Mouse (Mus musculus): ENCODE data around the gene Chd6. TPM values are rescaled to one million over a fixed set of nuclear protein-coding genes. Genes with fewer than 3 reads are reported as not detected.
A peak's percentile ranks its signal among the peaks of the same experiment; 100 is the strongest.

Chd6 gene
- polyA plus RNA-seq, 1 experiment from 2014 or later = 45.2 TPM

DNA sequence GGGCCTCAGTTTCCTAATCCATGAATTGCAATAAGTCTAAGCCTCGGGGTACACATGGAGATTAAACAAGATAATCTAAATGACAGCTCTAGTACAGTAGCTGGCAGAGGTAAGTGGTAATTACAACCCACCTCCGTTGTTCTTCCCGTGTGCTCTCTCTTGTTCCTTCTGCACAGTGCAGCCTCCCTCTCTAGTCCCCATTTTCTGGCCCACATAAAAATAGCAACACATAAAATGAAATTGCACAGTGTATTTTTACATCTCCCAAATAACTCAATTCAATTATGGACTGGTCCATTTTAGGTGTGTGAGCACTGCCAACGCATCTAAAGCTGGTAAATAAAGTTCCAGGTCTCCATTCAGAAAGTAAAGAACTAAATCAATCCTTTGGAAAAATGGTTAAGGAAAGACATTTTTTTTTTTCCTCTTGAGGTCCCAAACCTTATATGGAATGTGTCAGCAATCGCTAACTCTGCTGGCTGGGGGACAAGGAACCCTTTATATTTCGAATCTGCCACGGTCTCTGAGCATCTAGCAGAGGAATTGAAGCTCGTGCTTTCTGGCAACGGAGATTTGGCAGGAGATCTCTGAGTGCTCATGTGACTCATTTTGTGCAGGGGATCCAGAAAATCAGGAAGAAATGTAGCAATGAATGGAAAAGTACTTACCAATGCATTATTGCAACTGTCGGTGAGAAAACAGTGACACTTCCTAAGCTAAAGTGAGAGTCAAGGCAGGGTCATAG, 19.7 kb upstream of the Chd6 start:
- ATAC-seq (replicated peaks; ENCODE audit: low FRiP score) = no peak
- no peak overlapping the region for H3K27ac ChIP-seq (ENCODE audit: low read depth, low read length)
- DNase-seq (ENCODE audit: low spot score) = no peak
- no peaks in the 10 kb centered on the region for H3K4me1 ChIP-seq (replicated peaks; ENCODE audit: control insufficient read depth, insufficient read depth, low read length)
- WGBS = 75% methylated on average over 10 of the region's 10 CpGs
- no peak overlapping the region for H3K9ac ChIP-seq (ENCODE audit: low read length)
- H3K4me2 ChIP-seq (ENCODE audit: low read depth, low read length, severe bottlenecking) = no peak overlapping the region
- H3K36me3 ChIP-seq (ENCODE audit: control insufficient read depth, insufficient read depth, low read length) = no peaks in the 10 kb centered on the region
- no peak overlapping the region for H3K4me3 ChIP-seq (ENCODE audit: low read depth, low read length)
- H3K9me3 ChIP-seq (ENCODE audit: control insufficient read depth, low read length) = no peaks in the 10 kb centered on the region
- no peaks in the 10 kb centered on the region for H3K27me3 ChIP-seq (ENCODE audit: control insufficient read depth, insufficient read depth, low read length)

DNA sequence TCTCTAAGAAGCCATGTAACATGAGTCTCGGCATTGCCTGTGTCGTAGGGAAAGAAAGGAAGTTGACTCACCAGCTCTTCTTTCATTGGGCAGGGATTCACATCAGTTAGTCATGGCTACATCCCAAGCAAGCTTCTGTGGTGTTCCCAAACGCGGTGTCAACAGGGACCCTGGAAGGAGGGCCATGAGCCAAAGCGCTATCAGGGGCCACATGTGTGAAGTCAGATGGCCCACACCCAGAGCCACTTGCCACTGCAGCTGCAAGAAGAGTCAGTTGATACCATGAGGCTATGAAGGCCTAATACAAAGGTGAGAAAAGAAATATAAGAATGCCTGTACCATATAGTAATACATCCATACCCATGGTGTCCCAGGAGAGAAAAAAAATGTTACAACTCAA, 3.1 kb upstream of the Chd6 start:
- ATAC-seq (replicated peaks; ENCODE audit: low FRiP score) (no peak), DNase-seq (ENCODE audit: low spot score) (no peak)
- Histone ChIP-seq H3K4me1 (replicated peaks; ENCODE audit: control insufficient read depth, insufficient read depth, low read length) (peaks cover 5% of the 10 kb centered on the region; the same call in 1 of the 2 replicates), H3K27me3 (ENCODE audit: control insufficient read depth, insufficient read depth, low read length) (no peaks in the 10 kb centered on the region), H3K36me3 (ENCODE audit: control insufficient read depth, insufficient read depth, low read length) (no peaks in the 10 kb centered on the region), H3K27ac (ENCODE audit: low read depth, low read length) (no peak overlapping the region), H3K4me2 (ENCODE audit: low read depth, low read length, severe bottlenecking) (no peak overlapping the region), H3K9ac (ENCODE audit: low read length) (no peak overlapping the region), H3K9me3 (ENCODE audit: control insufficient read depth, low read length) (no peaks in the 10 kb centered on the region), H3K4me3 (ENCODE audit: low read depth, low read length) (no peak overlapping the region)
- WGBS = 89% methylated on average over 5 of the region's 5 CpGs

- Histone ChIP-seq H3K9me3 (ENCODE audit: control insufficient read depth, low read length) (no peaks in the 10 kb centered on the region), H3K36me3 (ENCODE audit: control insufficient read depth, insufficient read depth, low read length) (no peaks in the 10 kb centered on the region), H3K4me1 (replicated peaks; ENCODE audit: control insufficient read depth, insufficient read depth, low read length) (peaks cover 5% of the 10 kb centered on the region; the same call in 1 of the 2 replicates), H3K4me3 (ENCODE audit: low read depth, low read length) (peak overlapping the region; percentile 99), H3K4me2 (ENCODE audit: low read depth, low read length, severe bottlenecking) (peak overlapping the region; percentile 79), H3K27ac (ENCODE audit: low read depth, low read length) (no peak overlapping the region), H3K27me3 (ENCODE audit: control insufficient read depth, insufficient read depth, low read length) (no peaks in the 10 kb centered on the region), H3K9ac (ENCODE audit: low read length) (peak overlapping the region; percentile 64)
- WGBS = under 1% methylated on average over 26 of the region's 26 CpGs
- DNase-seq (ENCODE audit: low spot score) (no peak), ATAC-seq (replicated peaks; ENCODE audit: low FRiP score) (no peak)
Measured at GRCm38 (mm10) chr2:161109398-161109821, 535 bp upstream of the Chd6 start.

GRCm38 (mm10) chr2:161108085-161108927, 569 bp downstream of the Chd6 start:
- ATAC-seq (replicated peaks; ENCODE audit: low FRiP score) (peak; percentile 80), DNase-seq (ENCODE audit: low spot score) (peak; percentile 81)
- Histone ChIP-seq H3K4me1 (replicated peaks; ENCODE audit: control insufficient read depth, insufficient read depth, low read length) (peaks cover 5% of the 10 kb centered on the region; the same call in 1 of the 2 replicates), H3K4me2 (ENCODE audit: low read depth, low read length, severe bottlenecking) (peak overlapping the region; percentile 64), H3K36me3 (ENCODE audit: control insufficient read depth, insufficient read depth, low read length) (no peaks in the 10 kb centered on the region), H3K27ac (ENCODE audit: low read depth, low read length) (peak overlapping the region; percentile 97), H3K9me3 (ENCODE audit: control insufficient read depth, low read length) (no peaks in the 10 kb centered on the region), H3K9ac (ENCODE audit: low read length) (peak overlapping the region; percentile 95), H3K4me3 (ENCODE audit: low read depth, low read length) (peak overlapping the region; percentile 99), H3K27me3 (ENCODE audit: control insufficient read depth, insufficient read depth, low read length) (no peaks in the 10 kb centered on the region)
- under 1% methylated on average over 68 of the region's 77 CpGs for WGBS

DNA sequence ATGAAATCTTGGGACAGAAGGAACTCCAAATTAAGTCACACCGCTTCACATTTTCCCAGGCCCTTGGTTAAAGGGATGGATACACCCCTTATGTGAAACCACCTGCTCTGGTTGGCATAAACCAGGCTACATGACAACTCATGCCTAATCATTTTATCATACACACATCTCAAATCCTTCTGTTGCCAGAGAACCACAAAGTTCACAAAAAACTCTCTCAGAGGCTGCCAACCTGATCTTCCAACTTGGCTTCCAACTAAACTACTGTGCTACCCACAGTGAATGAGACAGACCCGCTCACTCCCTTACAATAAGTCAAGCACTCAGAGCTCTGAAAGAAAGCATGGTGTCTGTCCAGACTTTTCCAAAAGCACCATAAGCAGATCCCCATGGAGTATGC, 1.6 kb downstream of the Chd6 start:
- H3K36me3 ChIP-seq (ENCODE audit: control insufficient read depth, insufficient read depth, low read length) = no peaks in the 10 kb centered on the region
- no peak overlapping the region for H3K9ac ChIP-seq (ENCODE audit: low read length)
- 85% methylated on average over 2 of the region's 2 CpGs for WGBS
- H3K27ac ChIP-seq (ENCODE audit: low read depth, low read length) = no peak overlapping the region
- peaks cover 5% of the 10 kb centered on the region; the same call in 1 of the 2 replicates for H3K4me1 ChIP-seq (replicated peaks; ENCODE audit: control insufficient read depth, insufficient read depth, low read length)
- peak overlapping the region; percentile 99 for H3K4me3 ChIP-seq (ENCODE audit: low read depth, low read length)
- no peak for DNase-seq (ENCODE audit: low spot score)
- no peak for ATAC-seq (replicated peaks; ENCODE audit: low FRiP score)
- no peaks in the 10 kb centered on the region for H3K27me3 ChIP-seq (ENCODE audit: control insufficient read depth, insufficient read depth, low read length)
- no peaks in the 10 kb centered on the region for H3K9me3 ChIP-seq (ENCODE audit: control insufficient read depth, low read length)
- H3K4me2 ChIP-seq (ENCODE audit: low read depth, low read length, severe bottlenecking) = peak overlapping the region; percentile 64; the same call in 1 of the 2 replicates

GRCm38 (mm10) chr2:161103769-161104168, 5.1 kb downstream of the Chd6 start:
- no peak overlapping the region for H3K4me2 ChIP-seq (ENCODE audit: low read depth, low read length, severe bottlenecking)
- H3K27me3 ChIP-seq (ENCODE audit: control insufficient read depth, insufficient read depth, low read length) = no peaks in the 10 kb centered on the region
- no peak overlapping the region for H3K27ac ChIP-seq (ENCODE audit: low read depth, low read length)
- H3K4me1 ChIP-seq (replicated peaks; ENCODE audit: control insufficient read depth, insufficient read depth, low read length) = peaks cover 3% of the 10 kb centered on the region; the same call in 1 of the 2 replicates
- no peak for ATAC-seq (replicated peaks; ENCODE audit: low FRiP score)
- WGBS = 82% methylated on average over 5 of the region's 5 CpGs
- H3K9me3 ChIP-seq (ENCODE audit: control insufficient read depth, low read length) = no peaks in the 10 kb centered on the region
- H3K36me3 ChIP-seq (ENCODE audit: control insufficient read depth, insufficient read depth, low read length) = no peaks in the 10 kb centered on the region
- no peak overlapping the region for H3K9ac ChIP-seq (ENCODE audit: low read length)
- no peak overlapping the region for H3K4me3 ChIP-seq (ENCODE audit: low read depth, low read length)
- no peak for DNase-seq (ENCODE audit: low spot score)

- Histone ChIP-seq H3K36me3 (ENCODE audit: control insufficient read depth, insufficient read depth, low read length) (no peaks in the 10 kb centered on the region), H3K27me3 (ENCODE audit: control insufficient read depth, insufficient read depth, low read length) (no peaks in the 10 kb centered on the region), H3K4me2 (ENCODE audit: low read depth, low read length, severe bottlenecking) (no peak overlapping the region), H3K4me1 (replicated peaks; ENCODE audit: control insufficient read depth, insufficient read depth, low read length) (no peaks in the 10 kb centered on the region; the same call in 1 of the 2 replicates), H3K4me3 (ENCODE audit: low read depth, low read length) (no peak overlapping the region), H3K27ac (ENCODE audit: low read depth, low read length) (no peak overlapping the region), H3K9ac (ENCODE audit: low read length) (no peak overlapping the region), H3K9me3 (ENCODE audit: control insufficient read depth, low read length) (no peaks in the 10 kb centered on the region)
- no peak for DNase-seq (ENCODE audit: low spot score)
- WGBS = 57% methylated on average over 3 of the region's 3 CpGs
- no peak for ATAC-seq (replicated peaks; ENCODE audit: low FRiP score)
Measured at GRCm38 (mm10) chr2:161102102-161102501, 6.8 kb downstream of the Chd6 start.

DNA sequence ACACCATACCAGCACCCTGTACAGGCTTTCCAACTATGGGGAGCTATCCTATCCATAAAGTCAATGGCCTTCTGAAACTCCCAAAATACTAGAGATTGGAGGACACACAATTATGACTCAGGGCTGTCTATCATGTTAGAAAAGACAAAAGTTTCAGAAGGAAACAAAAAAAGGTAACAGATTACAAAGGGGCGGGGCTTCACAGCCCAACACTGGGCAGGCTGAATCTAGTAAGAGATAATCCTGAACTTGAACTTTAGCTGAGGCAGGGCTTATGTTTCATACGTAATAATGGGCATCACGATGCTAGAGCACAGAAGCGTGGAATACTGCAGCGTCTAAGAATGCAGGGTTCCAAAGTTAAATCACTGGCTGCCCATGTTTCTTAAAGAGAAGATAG, 11.1 kb downstream of the Chd6 start:
- Histone ChIP-seq H3K27ac (ENCODE audit: low read depth, low read length) (no peak overlapping the region), H3K9ac (ENCODE audit: low read length) (no peak overlapping the region), H3K4me2 (ENCODE audit: low read depth, low read length, severe bottlenecking) (no peak overlapping the region), H3K9me3 (ENCODE audit: control insufficient read depth, low read length) (no peaks in the 10 kb centered on the region), H3K36me3 (ENCODE audit: control insufficient read depth, insufficient read depth, low read length) (no peaks in the 10 kb centered on the region), H3K4me1 (replicated peaks; ENCODE audit: control insufficient read depth, insufficient read depth, low read length) (no peaks in the 10 kb centered on the region), H3K4me3 (ENCODE audit: low read depth, low read length) (no peak overlapping the region), H3K27me3 (ENCODE audit: control insufficient read depth, insufficient read depth, low read length) (no peaks in the 10 kb centered on the region)
- no peak for DNase-seq (ENCODE audit: low spot score)
- ATAC-seq (replicated peaks; ENCODE audit: low FRiP score) = no peak
- WGBS = 92% methylated on average over 5 of the region's 5 CpGs
